In genomic region chr12:101819570-101819969, GRCm38 (mm10) we compare ENCODE assay signal across 7 mouse cellular contexts. TPM values are rescaled to one million over a fixed set of nuclear protein-coding genes. Genes with fewer than 3 reads are reported as not detected.
DNase-seq lines count a peak whose midpoint lies in the region; ATAC-seq and TF ChIP-seq lines count a peak whose summit lies in the region.

No protein-coding gene starts in this region.

- H3K4me1 ChIP-seq in megakaryocyte, embryonic 14.5 days = peaks cover 36% of the 10 kb centered on the region
- peaks cover 6% of the 10 kb centered on the region; the same call in 1 of the 2 replicates for H3K4me1 ChIP-seq in forebrain, postnatal 0 days (ENCODE audit: insufficient read depth)
- H3K4me1 ChIP-seq in liver, embryonic 12.5 days = peaks cover 13% of the 10 kb centered on the region; the same call in 1 of the 2 replicates
- peaks cover 14% of the 10 kb centered on the region; the same call in 1 of the 2 replicates for H3K4me1 ChIP-seq in stomach, embryonic 15.5 days

- WGBS in forebrain, postnatal 0 days = 38% methylated on average over 9 of the region's 9 CpGs
- WGBS in liver, embryonic 12.5 days (ENCODE audit: insufficient replicate concordance) = 33% methylated on average over 9 of the region's 9 CpGs
- WGBS in stomach, embryonic 15.5 days = 35% methylated on average over 9 of the region's 9 CpGs

- H3K27ac ChIP-seq in forebrain, postnatal 0 days (ENCODE audit: low read depth, low read length) = no peak overlapping the region
- H3K27ac ChIP-seq in liver, embryonic 12.5 days = no peak overlapping the region
- H3K27ac ChIP-seq in stomach, embryonic 15.5 days = no peak overlapping the region

- peaks cover 69% of the 10 kb centered on the region for H3K27me3 ChIP-seq in megakaryocyte, embryonic 14.5 days (replicated peaks)
- no peaks in the 10 kb centered on the region for H3K27me3 ChIP-seq in forebrain, postnatal 0 days (ENCODE audit: insufficient read depth, low read length)
- peaks cover 63% of the 10 kb centered on the region for H3K27me3 ChIP-seq in liver, embryonic 12.5 days (replicated peaks)
- no peaks in the 10 kb centered on the region for H3K27me3 ChIP-seq in stomach, embryonic 15.5 days (replicated peaks)

- H3K9ac ChIP-seq in forebrain, postnatal 0 days = no peak overlapping the region
- no peak overlapping the region; the same call in 1 of the 2 replicates for H3K9ac ChIP-seq in liver, embryonic 12.5 days
- no peak overlapping the region for H3K9ac ChIP-seq in stomach, embryonic 15.5 days

- no peaks in the 10 kb centered on the region for H3K36me3 ChIP-seq in megakaryocyte, embryonic 14.5 days (replicated peaks; ENCODE audit: low read length)
- H3K36me3 ChIP-seq in forebrain, postnatal 0 days (ENCODE audit: insufficient read depth) = no peaks in the 10 kb centered on the region
- H3K36me3 ChIP-seq in liver, embryonic 12.5 days = no peaks in the 10 kb centered on the region
- H3K36me3 ChIP-seq in stomach, embryonic 15.5 days = no peaks in the 10 kb centered on the region

- H3K4me2 ChIP-seq in forebrain, postnatal 0 days (ENCODE audit: low read depth) = peak overlapping the region; percentile 97
- H3K4me2 ChIP-seq in liver, embryonic 12.5 days = peak overlapping the region; percentile 74
- peak overlapping the region; percentile 96 for H3K4me2 ChIP-seq in stomach, embryonic 15.5 days

- TF ChIP-seq CTCF in forebrain, postnatal 0 days (IDR thresholded peaks at IDR 0.05; ENCODE audit: low read depth) = no peak

- no peak for ATAC-seq in megakaryocyte, adult 5-6 weeks (ENCODE audit: poor library complexity, severe bottlenecking)
- ATAC-seq in forebrain, postnatal 0 days = no peak
- ATAC-seq in liver, embryonic 12.5 days = no peak
- no peak for ATAC-seq in stomach, embryonic 15.5 days (ENCODE audit: insufficient read depth, low FRiP score, low read depth)

- peak overlapping the region; percentile 89 for H3K4me3 ChIP-seq in megakaryocyte, embryonic 14.5 days (replicated peaks)
- H3K4me3 ChIP-seq in forebrain, postnatal 0 days (ENCODE audit: low read depth, low read length) = peak overlapping the region; percentile 49
- peak overlapping the region; percentile 47 for H3K4me3 ChIP-seq in liver, embryonic 12.5 days
- peak overlapping the region; percentile 49 for H3K4me3 ChIP-seq in stomach, embryonic 15.5 days (replicated peaks)

- no peaks in the 10 kb centered on the region for H3K9me3 ChIP-seq in megakaryocyte, embryonic 14.5 days
- H3K9me3 ChIP-seq in forebrain, postnatal 0 days (ENCODE audit: low read length) = no peaks in the 10 kb centered on the region
- no peaks in the 10 kb centered on the region for H3K9me3 ChIP-seq in liver, embryonic 12.5 days (replicated peaks)
- H3K9me3 ChIP-seq in stomach, embryonic 15.5 days = no peaks in the 10 kb centered on the region

- no peak for DNase-seq in forebrain, postnatal 0 days
- DNase-seq in layer of hippocampus, postnatal 25 days (ENCODE audit: extremely low spot score in 1 of 2, low spot score in 1 of 2) = no peak
- DNase-seq in cerebellum, postnatal 25 days = no peak

RNA-seq across cellular contexts. Expression of gene Fbln5, which starts 0.7 kb away (rescaled TPM):
- polyA plus RNA-seq in megakaryocyte, embryonic 14.5 days (2012; ENCODE audit: insufficient read depth, low replicate concordance) = not detected in 2 replicates
- total RNA-seq in megakaryocyte, adult 5-6 weeks (2015) = 0.33 and 0.89 TPM in 2 replicates
- 0.48 TPM in 1 of 2 replicates, not detected in the other for total RNA-seq in megakaryocyte, adult 5-6 weeks (2017)
- 4.2 and 7.5 TPM in 2 replicates for total RNA-seq in forebrain, postnatal 0 days (2014; rRNA removed)
- 14.0 and 15.6 TPM in 2 replicates for polyA plus RNA-seq in forebrain, postnatal 0 days (2015; fragmentation: Nextera tagmentation; extraction: Ambion mirVana)
- polyA plus RNA-seq in liver, embryonic 12.5 days (2016; fragmentation: Nextera tagmentation; extraction: Ambion mirVana) = 4.1 and 4.3 TPM in 2 replicates
- 51.7 and 61.1 TPM in 2 replicates for polyA plus RNA-seq in stomach, embryonic 15.5 days (2015; fragmentation: Nextera tagmentation; extraction: Ambion mirVana)
- total RNA-seq in layer of hippocampus, postnatal 25 days (2021) = 1 to 10 TPM; 5.4 to 5.5 TPM
